Mouse (Mus musculus) intestine, embryonic 16.5 days (tissue): ENCODE measurements around the gene Chsy1. TPM values are rescaled to one million over a fixed set of nuclear protein-coding genes. Genes with fewer than 3 reads are reported as not detected.

ENCODE experiments used
- ATAC-seq: fragments of 200-750 bp; cut with Nextera tagmentation; 2 replicates; pipeline ENCODE4 v1.8.0; 2017; ENCODE audit warnings: moderate TSS enrichment, moderate library complexity
- H3K27ac ChIP-seq: fragments of 300-500 bp; sonication (generic); 2 replicates; pipeline ENCODE4 v1.5.1; 2014; ENCODE audit warnings: mild to moderate bottlenecking, low read length
- H3K27me3 ChIP-seq: fragments of 300-500 bp; sonication (generic); replicated peaks from 2 replicates; pipeline ENCODE4 v1.6.1; 2014; ENCODE audit warnings: low read length, control low read depth, mixed read lengths; ENCODE audit not compliant: control insufficient read depth, insufficient read depth
- H3K36me3 ChIP-seq: fragments of 300-500 bp; sonication (generic); 2 replicates; pipeline ENCODE4 v1.6.1; 2014; ENCODE audit warnings: low read length, control low read depth; ENCODE audit not compliant: control insufficient read depth, insufficient read depth
- H3K4me1 ChIP-seq: fragments of 300-500 bp; sonication (generic); 2 replicates; pipeline ENCODE4 v1.6.1; 2014; ENCODE audit warnings: low read length, control low read depth, mixed read lengths; ENCODE audit not compliant: control insufficient read depth, insufficient read depth
- H3K4me2 ChIP-seq: fragments of 300-500 bp; sonication (generic); 2 replicates; pipeline ENCODE4 v1.6.1; 2014; ENCODE audit warnings: low read depth, low read length, control low read depth
- H3K4me3 ChIP-seq: fragments of 300-500 bp; sonication (generic); 2 replicates; pipeline ENCODE4 v1.5.1; 2014; ENCODE audit warnings: mild to moderate bottlenecking, low read length
- H3K9ac ChIP-seq: fragments of 300-500 bp; sonication (generic); 2 replicates; pipeline ENCODE4 v1.6.1; 2014; ENCODE audit warnings: low read depth, low read length
- H3K9me3 ChIP-seq: fragments of 300-500 bp; sonication (generic); 2 replicates; pipeline ENCODE4 v1.6.1; 2016; ENCODE audit warnings: low read length, control low read depth; ENCODE audit not compliant: control insufficient read depth
- WGBS: fragments of 180-500 bp; shearing (Covaris S2); extraction: QIAGEN DNeasy Blood & Tissue Kit; methylation state at CpG from one replicate; pipeline ENCODE4 v1.1.7; 2014; 5-methylcytosine and 5-hydroxymethylcytosine counted together
- polyA plus RNA-seq: library from polyadenylated mRNA; unstranded; fragments of >200 nt; fragmentation: Nextera tagmentation; extraction: Ambion mirVana; gene quantifications from 2 replicates; pipeline ENCODE4 v1.2.1, GENCODE M21; 2015

Gene Chsy1
- polyA plus RNA-seq, 1 experiment from 2014 or later = 7.0 TPM

DNA sequence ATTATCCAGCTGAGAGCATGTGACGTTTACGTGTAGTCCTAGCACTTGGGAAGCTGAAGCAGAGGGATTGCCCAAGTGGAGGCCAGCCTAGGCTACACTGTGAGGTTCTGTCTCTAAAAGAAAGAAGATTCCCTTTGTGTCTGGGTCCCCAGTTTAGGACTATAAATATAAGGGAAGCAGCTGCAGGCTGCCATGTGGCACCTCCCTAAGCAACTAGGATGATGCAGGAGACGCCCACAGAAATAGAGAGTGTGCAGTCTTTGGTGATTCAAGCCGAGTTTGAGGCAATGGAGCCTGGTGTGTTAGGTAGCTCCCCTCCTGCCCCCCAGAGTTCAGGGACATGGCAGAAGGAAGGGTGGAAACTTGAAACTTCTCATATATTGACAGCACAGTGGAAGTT, 21.7 kb upstream of the Chsy1 start:
- H3K36me3 ChIP-seq = peaks cover 27% of the 10 kb centered on the region
- H3K27ac ChIP-seq = no peak overlapping the region
- H3K4me3 ChIP-seq = no peak overlapping the region
- H3K27me3 ChIP-seq = no peaks in the 10 kb centered on the region
- 84% methylated on average over 4 of the region's 4 CpGs for WGBS
- no peaks in the 10 kb centered on the region for H3K4me1 ChIP-seq
- ATAC-seq = no peak
- H3K4me2 ChIP-seq = no peak overlapping the region
- no peak overlapping the region for H3K9ac ChIP-seq
- H3K9me3 ChIP-seq = no peaks in the 10 kb centered on the region

DNA sequence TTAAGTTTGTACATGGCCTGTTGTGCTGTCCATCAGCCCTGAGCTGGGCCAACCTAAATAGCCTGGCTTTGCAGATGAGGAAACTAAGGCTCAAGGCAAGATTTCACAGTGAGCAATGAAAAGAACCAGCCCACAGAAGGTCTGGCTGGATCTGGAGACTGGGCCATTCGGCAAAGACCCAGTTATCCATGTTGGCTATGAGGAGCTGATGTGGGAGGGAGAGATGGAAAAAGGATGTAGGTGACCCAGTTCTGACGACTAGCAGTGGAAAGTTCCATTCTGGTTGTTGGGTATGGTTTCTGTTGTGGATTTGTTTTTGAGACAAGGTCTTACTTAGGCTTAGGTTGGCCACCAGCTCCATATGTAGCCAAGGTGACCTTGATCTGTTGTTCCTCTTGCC, 21.2 kb upstream of the Chsy1 start:
- WGBS = 87% methylated on average over 2 of the region's 2 CpGs
- no peak for ATAC-seq
- H3K27ac ChIP-seq = no peak overlapping the region
- H3K9me3 ChIP-seq = no peaks in the 10 kb centered on the region
- no peak overlapping the region for H3K4me2 ChIP-seq
- H3K27me3 ChIP-seq = no peaks in the 10 kb centered on the region
- H3K36me3 ChIP-seq = peaks cover 27% of the 10 kb centered on the region
- H3K4me3 ChIP-seq = no peak overlapping the region
- no peak overlapping the region for H3K9ac ChIP-seq
- no peaks in the 10 kb centered on the region for H3K4me1 ChIP-seq

DNA sequence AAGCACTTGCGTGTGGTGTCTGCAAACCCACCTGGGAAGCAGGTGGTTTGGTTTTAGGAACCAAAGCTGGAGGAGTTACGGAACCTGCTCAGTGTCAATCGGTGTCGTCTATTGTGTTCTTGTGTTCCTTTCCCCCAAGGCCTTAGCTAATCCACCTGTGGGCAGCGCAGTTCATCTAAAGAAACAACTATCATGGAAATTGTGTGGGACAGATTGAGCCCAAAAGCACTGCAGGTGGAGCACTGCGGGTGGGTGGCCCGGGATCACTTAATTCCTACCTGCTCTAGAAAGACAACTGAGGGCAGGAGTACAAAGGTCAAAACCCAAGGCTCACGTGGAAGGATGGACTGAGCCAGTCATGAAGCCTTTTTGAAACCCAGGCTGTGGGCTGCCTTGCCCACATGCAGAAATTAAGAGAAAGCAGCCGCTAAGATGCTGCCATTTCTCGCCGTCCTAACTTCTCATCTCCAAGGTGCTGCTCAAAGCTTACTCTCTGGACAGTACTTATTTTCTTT, 18.6 kb upstream of the Chsy1 start:
- no peaks in the 10 kb centered on the region for H3K4me1 ChIP-seq
- WGBS = 87% methylated on average over 11 of the region's 11 CpGs
- H3K27me3 ChIP-seq = no peaks in the 10 kb centered on the region
- H3K36me3 ChIP-seq = peaks cover 16% of the 10 kb centered on the region; the same call in 1 of the 2 replicates
- H3K9ac ChIP-seq = no peak overlapping the region
- no peaks in the 10 kb centered on the region for H3K9me3 ChIP-seq
- ATAC-seq = no peak
- H3K27ac ChIP-seq = no peak overlapping the region
- no peak overlapping the region for H3K4me3 ChIP-seq
- H3K4me2 ChIP-seq = no peak overlapping the region

DNA sequence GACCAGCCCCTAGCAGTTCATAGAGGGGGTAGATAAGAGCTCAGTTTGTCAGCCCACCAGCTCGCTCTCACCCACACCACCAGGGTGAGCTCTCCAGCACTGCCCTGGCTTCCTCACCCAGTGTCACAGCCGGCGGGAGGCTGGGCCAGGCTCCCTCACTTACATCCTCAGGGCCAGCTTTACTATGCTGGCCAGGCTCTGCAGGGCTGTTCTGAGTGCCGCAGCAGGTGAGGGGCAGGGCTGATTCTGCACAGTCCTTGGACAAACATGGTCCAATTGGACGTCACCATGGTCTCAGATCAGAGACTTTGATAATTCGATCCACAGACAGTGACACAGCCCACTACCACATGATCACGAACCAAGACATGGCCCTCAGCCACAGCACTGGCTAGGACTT, 17.8 kb upstream of the Chsy1 start:
- H3K27ac ChIP-seq = no peak overlapping the region
- H3K36me3 ChIP-seq = peaks cover 16% of the 10 kb centered on the region; the same call in 1 of the 2 replicates

DNA sequence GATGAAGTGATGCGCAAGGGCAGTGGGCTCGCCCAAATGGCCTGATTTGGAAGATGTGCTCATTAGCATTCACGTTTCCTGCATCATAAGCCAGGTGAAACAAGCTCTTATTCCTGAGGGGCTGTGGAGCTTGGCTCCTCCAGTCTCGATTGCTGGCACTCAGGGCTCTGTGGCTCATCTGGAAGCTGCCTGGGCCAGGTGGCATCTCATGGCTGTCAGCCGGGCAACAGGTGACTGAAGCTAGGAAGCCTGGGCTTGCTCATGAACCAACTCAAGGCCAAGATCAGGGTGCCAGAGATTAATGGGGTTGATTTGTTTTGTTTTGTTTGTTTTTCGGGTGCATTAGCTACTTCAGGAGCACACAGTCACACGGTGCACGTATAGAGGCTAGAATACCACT, 16.7 kb upstream of the Chsy1 start:
- Histone ChIP-seq H3K36me3 (peaks cover 8% of the 10 kb centered on the region; the same call in 1 of the 2 replicates), H3K27me3 (no peaks in the 10 kb centered on the region), H3K4me3 (no peak overlapping the region), H3K27ac (no peak overlapping the region), H3K9me3 (no peaks in the 10 kb centered on the region), H3K9ac (no peak overlapping the region), H3K4me2 (no peak overlapping the region), H3K4me1 (no peaks in the 10 kb centered on the region)
- no peak for ATAC-seq
- WGBS = 88% methylated on average over 8 of the region's 8 CpGs

More for the DNA sequence above, 17.8 kb upstream of the Chsy1 start:
- Histone ChIP-seq H3K9me3 (no peaks in the 10 kb centered on the region), H3K4me1 (no peaks in the 10 kb centered on the region), H3K4me2 (no peak overlapping the region), H3K4me3 (no peak overlapping the region), H3K27me3 (no peaks in the 10 kb centered on the region), H3K9ac (no peak overlapping the region)
- WGBS = 86% methylated on average over 7 of the region's 7 CpGs
- ATAC-seq = no peak

DNA sequence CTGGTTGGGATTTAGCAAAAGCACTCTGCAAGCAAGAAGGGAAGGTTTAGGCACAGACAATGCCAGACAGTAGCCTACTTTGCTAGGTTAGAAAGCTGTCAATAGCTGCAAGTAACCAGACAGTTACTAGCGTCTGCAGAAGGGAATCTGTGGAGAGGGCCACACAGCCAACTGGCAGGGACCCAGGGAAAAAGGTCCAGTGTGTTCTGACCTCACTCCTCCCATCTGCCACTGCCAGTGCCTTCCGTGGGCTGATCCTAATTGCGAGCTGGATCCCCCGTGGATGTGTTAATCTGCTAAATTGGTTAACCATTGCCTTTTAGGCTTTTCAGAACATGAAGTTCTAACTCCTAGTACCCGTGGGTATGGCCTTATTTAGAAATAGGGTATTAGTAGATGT, 15.2 kb upstream of the Chsy1 start:
- Histone ChIP-seq H3K9me3 (no peaks in the 10 kb centered on the region), H3K36me3 (peaks cover 2% of the 10 kb centered on the region; the same call in 1 of the 2 replicates), H3K4me1 (no peaks in the 10 kb centered on the region), H3K27me3 (no peaks in the 10 kb centered on the region), H3K9ac (no peak overlapping the region), H3K4me2 (no peak overlapping the region), H3K27ac (no peak overlapping the region), H3K4me3 (no peak overlapping the region)
- WGBS = 74% methylated on average over 5 of the region's 5 CpGs
- ATAC-seq = no peak

DNA sequence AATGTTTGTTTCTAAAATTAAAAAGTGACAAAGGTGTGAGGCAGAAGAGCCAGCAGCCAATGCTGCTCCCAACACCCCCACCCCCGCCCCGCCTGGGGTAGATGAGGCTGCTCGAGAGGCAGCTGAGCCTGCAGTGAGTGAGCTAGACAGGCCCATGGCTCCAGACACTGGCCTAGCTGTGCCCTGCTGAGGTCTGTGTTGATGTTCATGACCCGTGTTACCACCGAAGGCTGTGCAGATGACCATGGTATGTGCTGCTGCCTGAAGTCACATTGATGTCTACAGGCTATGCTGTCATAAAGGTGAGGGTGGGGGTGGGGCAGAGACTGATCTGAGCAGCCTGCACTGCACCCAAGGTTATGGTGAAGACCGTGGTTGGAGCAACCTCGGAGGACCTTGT, 10.5 kb upstream of the Chsy1 start:
- ATAC-seq = no peak
- H3K4me2 ChIP-seq = no peak overlapping the region
- no peaks in the 10 kb centered on the region for H3K36me3 ChIP-seq
- no peaks in the 10 kb centered on the region for H3K9me3 ChIP-seq
- WGBS = 84% methylated on average over 7 of the region's 7 CpGs
- H3K27ac ChIP-seq = no peak overlapping the region
- no peak overlapping the region for H3K4me3 ChIP-seq
- H3K9ac ChIP-seq = no peak overlapping the region
- no peaks in the 10 kb centered on the region for H3K27me3 ChIP-seq
- no peaks in the 10 kb centered on the region for H3K4me1 ChIP-seq

DNA sequence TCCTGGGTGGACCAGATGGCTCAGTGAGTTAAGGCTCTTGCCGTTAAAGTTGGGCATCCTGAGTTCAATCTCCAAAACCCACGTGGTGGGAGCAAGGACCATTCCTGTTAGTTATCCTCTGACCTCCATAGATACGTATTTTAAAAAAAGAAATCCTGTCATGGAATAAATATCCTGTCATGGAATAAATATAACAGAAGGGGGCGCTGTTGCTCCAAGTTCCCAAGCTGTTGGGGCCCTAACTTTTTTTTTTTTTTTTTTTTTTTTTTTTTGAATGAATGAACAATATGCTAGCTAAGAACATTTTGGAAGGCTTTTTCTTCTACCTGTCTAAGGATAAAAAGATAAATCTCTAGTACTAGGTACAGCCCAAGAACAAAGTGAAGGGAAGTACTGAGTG, 7.4 kb upstream of the Chsy1 start:
- WGBS = 4% methylated on average over 4 of the region's 4 CpGs
- Histone ChIP-seq H3K9ac (no peak overlapping the region), H3K36me3 (no peaks in the 10 kb centered on the region), H3K9me3 (no peaks in the 10 kb centered on the region), H3K4me1 (no peaks in the 10 kb centered on the region), H3K27ac (no peak overlapping the region), H3K27me3 (no peaks in the 10 kb centered on the region), H3K4me2 (no peak overlapping the region), H3K4me3 (no peak overlapping the region)
- ATAC-seq = no peak

DNA sequence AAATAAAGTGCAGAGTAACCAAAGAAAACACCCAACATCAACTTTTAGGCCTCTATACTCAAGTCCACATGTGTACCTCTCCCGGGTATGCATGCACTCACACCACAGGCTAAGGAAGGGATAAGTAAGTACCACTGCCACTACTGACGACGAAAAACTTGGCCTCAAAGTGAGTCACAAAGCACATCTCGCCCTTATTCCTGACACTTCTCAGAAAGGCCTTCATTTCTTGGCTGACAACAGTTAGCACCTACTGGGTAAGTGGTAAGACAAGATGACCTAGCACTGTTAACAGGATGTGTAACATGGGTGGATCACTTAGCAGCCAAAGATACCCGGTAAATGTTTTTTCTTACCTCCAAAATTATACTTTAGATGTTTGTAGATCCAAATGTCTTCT, 4.8 kb upstream of the Chsy1 start:
- no peaks in the 10 kb centered on the region for H3K36me3 ChIP-seq
- H3K9ac ChIP-seq = no peak overlapping the region
- H3K27me3 ChIP-seq = no peaks in the 10 kb centered on the region
- no peaks in the 10 kb centered on the region for H3K9me3 ChIP-seq
- no peak overlapping the region for H3K27ac ChIP-seq
- H3K4me1 ChIP-seq = no peaks in the 10 kb centered on the region
- no peak overlapping the region for H3K4me2 ChIP-seq
- 90% methylated on average over 5 of the region's 5 CpGs for WGBS
- H3K4me3 ChIP-seq = no peak overlapping the region
- ATAC-seq = no peak

DNA sequence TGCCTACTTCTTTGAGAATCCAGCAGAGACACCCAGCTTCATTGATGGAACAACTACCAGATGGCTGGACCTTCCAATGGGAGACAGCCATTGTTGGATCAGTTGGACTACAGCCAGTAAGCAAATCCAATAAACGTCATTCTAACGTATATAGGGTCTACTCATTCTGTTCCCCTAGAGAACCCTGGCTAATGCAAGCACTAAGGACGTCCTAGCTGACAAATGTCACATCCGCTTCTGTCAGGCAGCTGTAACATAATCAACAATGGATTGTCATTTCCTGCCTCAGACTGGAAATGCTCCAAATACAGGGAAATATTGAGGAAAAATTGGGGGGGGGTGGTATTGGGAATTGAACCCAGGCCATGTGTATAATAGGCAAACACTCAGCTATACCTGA, 3.5 kb upstream of the Chsy1 start:
- 52% methylated on average over 4 of the region's 4 CpGs for WGBS
- H3K4me2 ChIP-seq = no peak overlapping the region
- no peaks in the 10 kb centered on the region for H3K27me3 ChIP-seq
- no peak overlapping the region for H3K9ac ChIP-seq
- no peak for ATAC-seq
- H3K4me1 ChIP-seq = no peaks in the 10 kb centered on the region
- no peaks in the 10 kb centered on the region for H3K36me3 ChIP-seq
- no peak overlapping the region for H3K27ac ChIP-seq
- no peak overlapping the region for H3K4me3 ChIP-seq
- no peaks in the 10 kb centered on the region for H3K9me3 ChIP-seq
